Mouse (Mus musculus) layer of hippocampus, adult 2 months (tissue): ENCODE measurements around the gene Psmb2. TPM values are rescaled to one million over a fixed set of nuclear protein-coding genes. Genes with fewer than 3 reads are reported as not detected.

Experiments
- DNase-seq, 2 experiments: peaks; one replicate each; pipeline ENCODE4 v3.0.0; 2022; ENCODE audit warnings: low spot score in 2 of 2
- H3K27ac ChIP-seq: fragments of 200-600 bp; 2 replicates; pipeline ENCODE4 v1.8.1; 2022
- H3K4me3 ChIP-seq: fragments of 200-600 bp; 2 replicates; pipeline ENCODE4 v1.8.1; 2022; ENCODE audit warnings: mild to moderate bottlenecking
- CTCF ChIP-seq: fragments of 200-600 bp; conservative IDR thresholded peaks from 2 replicates; pipeline ENCODE4 v1.8.1; 2022; ENCODE audit warnings: antibody characterized with exemption, mild to moderate bottlenecking, moderate library complexity
- long read RNA-seq, 2 experiments: library from polyadenylated mRNA; stranded (forward); transcript quantifications; one replicate each; pipeline ENCODE4 v2.0.0; 2021; ENCODE audit warnings: borderline mapping rate in 2 of 2
- total RNA-seq, 2 experiments: library from RNA; stranded (reverse); gene quantifications; 2 replicates each; pipeline ENCODE4 v1.2.3; 2021

Psmb2 gene
- 100 to 1,000 TPM; 111 to 115 TPM for total RNA-seq
- long read RNA-seq, experiment 1, transcript Psmb2-203 (5 exons, 708 nt): minor isoform, 7 of 131 reads
- long read RNA-seq, experiment 1, transcript Psmb2-201 (6 exons, 859 nt): major isoform, 118 of 131 reads
- long read RNA-seq, experiment 1, partial matches to known transcripts: 0 of 131 reads
- long read RNA-seq, experiment 1, other reads (novel, unspliced or antisense): 6 of 131 reads
- long read RNA-seq, experiment 2, transcript Psmb2-201 (6 exons, 859 nt): major isoform, 152 of 162 reads
- long read RNA-seq, experiment 2, partial matches to known transcripts: 3 of 162 reads
- long read RNA-seq, experiment 2, other reads (novel, unspliced or antisense): 5 of 162 reads

DNA sequence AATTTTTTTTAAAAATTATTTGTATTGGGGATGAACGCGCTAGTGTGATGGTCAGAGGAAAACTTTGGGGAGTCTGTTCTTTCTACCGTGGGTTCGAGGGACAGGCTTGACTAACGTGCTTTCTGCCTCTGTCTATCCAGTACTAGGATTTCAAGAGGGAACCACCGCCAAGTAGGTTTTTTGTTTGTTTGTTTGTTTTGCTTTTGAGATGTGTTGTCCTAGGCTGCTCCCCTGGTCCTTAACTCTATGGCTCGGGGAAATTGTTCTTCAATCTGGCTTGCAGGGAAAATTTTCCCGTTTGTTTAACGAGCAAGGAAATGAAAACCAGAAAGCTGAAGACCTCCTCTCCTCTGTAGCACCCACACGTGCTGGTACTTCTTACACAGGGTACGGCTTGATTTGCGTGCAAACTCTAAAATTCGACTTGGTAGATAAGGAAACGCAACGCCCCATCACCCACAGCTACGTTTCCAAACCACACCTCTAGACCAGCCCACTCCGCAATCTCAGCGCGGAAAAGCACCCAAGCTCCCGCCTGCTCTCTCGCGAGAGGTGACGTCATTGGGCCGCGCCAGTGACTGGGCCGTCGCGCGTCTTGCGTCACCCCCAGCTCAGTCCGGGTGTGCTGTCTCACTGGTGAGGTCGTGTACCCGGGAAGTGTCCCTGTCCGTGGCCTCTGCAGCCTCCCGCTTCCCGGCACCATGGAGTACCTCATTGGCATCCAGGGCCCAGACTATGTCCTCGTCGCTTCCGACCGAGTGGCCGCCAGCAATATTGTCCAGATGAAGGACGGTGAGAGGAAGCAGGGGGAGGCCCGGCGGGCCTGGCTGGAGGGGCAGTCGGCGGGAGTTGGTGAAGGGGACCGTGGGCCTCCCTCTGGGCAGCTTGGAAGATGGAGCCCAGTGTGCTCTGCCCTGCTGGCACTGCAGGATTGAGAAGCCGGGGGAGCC is at the start of gene Psmb2:
Gene Psmb2 (plus strand): TSS at position 577 of the 950 bp plus-strand sequence.
- H3K27ac ChIP-seq: peak within 1 kb of the TSS; percentile 93
- no peak for TF ChIP-seq CTCF
- DNase-seq: peak; percentile 96 to 100

GRCm38 (mm10) chr4:126631922-126632321 is 45.5 kb upstream of the Psmb2 start:
- Histone ChIP-seq H3K27ac (no peak overlapping the region), H3K4me3 (no peak overlapping the region)
- TF ChIP-seq CTCF: peak; percentile 78
- no peak for DNase-seq

More for the DNA sequence above, at the start of gene Psmb2:
- H3K4me3 ChIP-seq: peak within 1 kb of the TSS; percentile 85

DNA sequence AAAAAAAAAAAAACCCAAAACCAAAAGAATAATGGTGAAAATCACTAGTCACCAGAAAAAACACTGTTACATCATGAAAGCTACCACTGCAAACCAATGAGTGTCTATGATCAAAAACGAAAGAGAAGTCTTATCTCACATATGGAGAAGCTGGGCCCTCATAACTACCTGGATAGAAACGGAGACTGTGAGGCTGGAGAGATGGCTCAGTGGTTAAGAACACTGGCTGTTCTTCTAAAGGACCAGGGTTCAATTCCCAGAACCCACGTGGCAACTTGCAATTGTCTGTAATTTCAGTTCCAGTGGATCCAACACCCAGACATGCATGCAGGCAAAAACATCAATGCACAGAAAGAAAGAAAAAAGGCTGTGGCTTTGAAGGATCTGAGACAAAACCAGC is 44.8 kb upstream of the Psmb2 start:
- Histone ChIP-seq H3K4me3 (no peak overlapping the region), H3K27ac (no peak overlapping the region)
- no peak for DNase-seq
- no peak for TF ChIP-seq CTCF

GRCm38 (mm10) chr4:126636330-126636729 is 41.1 kb upstream of the Psmb2 start:
- no peak overlapping the region for H3K4me3 ChIP-seq
- no peak overlapping the region for H3K27ac ChIP-seq
- no peak for TF ChIP-seq CTCF
- no peak for DNase-seq

DNA sequence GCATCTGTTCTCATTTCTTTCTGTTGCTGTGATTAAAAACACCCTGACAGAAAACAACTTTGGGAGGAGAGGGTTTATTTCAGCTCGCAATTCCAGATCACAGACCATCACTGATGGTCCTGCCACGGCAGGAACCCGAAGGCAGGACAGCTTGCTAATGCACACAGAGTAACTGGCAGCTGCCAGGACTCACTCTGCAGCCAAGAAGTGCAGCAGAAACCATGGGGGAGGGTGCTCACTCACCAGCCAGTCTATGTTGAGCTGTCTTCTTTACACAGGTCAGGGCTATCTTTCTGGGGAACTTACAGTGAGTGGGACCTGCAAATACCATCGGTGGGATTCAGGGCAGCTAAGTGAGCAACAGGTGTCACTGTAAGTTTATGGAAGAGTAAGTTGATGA is 40.0 kb upstream of the Psmb2 start:
- no peak for TF ChIP-seq CTCF
- no peak overlapping the region for H3K4me3 ChIP-seq
- no peak for DNase-seq
- H3K27ac ChIP-seq: no peak overlapping the region

DNA sequence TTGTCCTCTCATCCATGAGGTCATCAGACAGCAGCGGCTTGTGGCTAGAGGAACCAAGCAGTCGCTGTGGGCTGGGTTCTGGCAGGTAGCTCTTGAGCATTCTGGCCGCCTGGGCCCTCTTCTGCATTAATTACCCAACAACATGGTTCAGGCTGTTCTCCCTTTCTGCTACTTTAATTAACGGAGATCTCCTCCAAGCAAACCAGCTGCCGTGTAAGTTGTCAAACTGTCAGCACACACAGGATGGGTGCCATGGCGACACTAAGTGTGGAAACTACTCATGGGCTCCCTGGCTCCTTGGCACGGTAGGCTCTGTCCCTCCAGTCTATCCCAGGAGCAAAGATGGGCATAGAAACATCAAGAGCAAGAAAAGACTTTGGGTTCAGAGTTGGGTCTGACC is 38.1 kb upstream of the Psmb2 start:
- no peak for TF ChIP-seq CTCF
- H3K27ac ChIP-seq: peak overlapping the region; percentile 39
- H3K4me3 ChIP-seq: no peak overlapping the region
- DNase-seq: peak in 1 of 2 experiments; percentile 34

GRCm38 (mm10) chr4:126641901-126642300 is 35.5 kb upstream of the Psmb2 start:
- no peak overlapping the region for H3K27ac ChIP-seq
- peak in 1 of 2 experiments; percentile 28 for DNase-seq
- no peak overlapping the region for H3K4me3 ChIP-seq
- no peak for TF ChIP-seq CTCF

DNA sequence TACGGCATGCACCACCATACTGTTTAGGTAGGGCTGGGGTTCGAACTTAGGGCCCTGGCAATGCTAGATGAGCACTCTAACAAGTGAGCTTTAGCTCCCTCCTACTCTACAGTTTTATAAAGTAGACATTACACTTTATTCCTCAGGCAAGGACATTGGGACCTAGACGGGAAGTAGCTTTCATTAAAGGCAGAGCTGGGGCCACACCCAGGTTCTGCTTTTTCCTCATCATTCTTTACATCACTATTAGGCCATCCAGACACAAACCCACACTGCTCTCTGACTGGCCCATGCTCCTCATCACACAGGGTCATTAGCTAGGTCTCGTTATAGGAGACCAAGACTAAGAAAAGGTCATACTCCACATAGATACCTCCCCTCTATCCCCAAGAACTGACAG is 33.6 kb upstream of the Psmb2 start:
- no peak for TF ChIP-seq CTCF
- no peak for DNase-seq
- Histone ChIP-seq H3K27ac (no peak overlapping the region), H3K4me3 (no peak overlapping the region)

DNA sequence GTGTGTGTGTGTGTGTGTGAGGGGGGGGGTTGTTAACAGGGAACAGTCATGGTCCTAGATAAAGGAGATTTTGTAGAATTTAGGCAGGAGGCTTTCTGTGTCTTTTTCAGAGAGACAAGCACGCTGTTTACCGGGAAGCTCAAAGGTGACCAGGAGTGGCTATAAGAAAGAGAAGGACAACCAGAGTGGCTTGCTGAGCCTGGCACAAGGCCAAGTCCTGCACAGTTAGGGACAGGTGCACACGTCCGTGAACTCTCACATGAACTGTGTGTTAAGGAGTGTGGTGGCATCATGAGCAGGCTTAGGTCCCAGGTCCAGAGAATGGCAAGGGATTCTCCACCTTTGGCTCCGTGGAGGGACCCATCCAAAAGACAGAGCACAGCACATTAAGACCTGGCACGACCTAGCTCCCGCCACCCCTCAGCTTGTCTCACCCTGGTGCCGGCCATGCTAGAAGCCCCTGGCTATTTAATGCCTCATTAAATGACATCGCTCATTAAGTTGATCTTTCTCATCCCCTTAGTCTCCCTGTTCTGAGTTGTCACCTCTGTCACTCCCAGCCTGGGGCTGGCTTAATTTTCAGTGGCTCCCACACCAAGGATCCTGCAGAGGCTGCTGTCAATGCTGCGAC is 33.0 kb upstream of the Psmb2 start:
- H3K4me3 ChIP-seq: no peak overlapping the region
- H3K27ac ChIP-seq: no peak overlapping the region
- no peak for DNase-seq
- no peak for TF ChIP-seq CTCF

DNA sequence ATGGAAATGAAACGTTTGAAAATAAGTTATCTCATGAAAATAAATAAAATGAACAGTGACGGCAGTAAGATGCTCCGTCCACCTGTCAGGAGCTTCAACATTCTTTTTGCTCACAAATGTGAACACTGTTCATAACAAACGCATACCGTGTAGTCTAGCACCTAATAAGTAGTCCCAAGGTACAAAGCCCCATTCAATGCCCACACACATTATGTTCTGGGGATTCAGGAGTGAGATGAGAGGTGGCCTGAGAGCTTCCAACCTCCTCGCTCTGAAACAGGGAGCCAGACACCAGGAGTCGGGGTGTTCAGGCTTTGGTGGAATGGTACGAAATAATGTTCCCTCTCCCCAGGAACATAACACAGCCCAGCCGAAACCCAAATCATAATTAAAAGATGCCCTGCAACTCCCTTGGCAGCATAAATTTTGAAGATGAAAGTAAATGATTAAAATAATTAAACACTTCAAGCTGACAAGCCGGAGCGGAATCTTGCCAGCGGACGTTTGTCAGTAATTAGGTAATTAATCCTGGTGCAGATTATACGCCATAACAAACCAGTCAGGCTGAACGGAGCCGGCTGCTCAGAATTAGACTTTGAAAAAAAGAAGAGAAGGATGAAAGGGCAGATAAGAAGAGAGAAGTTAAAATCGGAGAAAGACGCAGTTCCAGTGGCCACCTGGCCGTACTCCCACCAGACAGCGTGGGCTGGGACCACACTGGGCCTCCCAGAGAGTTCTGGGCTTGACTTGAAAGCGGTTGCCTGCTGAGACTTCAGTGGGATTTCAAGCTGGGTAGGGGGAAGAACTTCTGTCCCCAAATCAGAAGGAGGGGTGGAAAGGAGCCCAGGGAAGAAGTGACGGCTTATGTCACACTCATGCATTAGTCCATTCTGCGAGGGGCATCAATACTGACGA is 29.2 kb upstream of the Psmb2 start:
- H3K27ac ChIP-seq: 0 out of 2 replicates have a peak overlapping the region, but pooled peaks have one; percentile 51
- peak overlapping the region; percentile 13; the same call in 1 of the 2 replicates for H3K4me3 ChIP-seq
- TF ChIP-seq CTCF: no peak
- no peak for DNase-seq

- Histone ChIP-seq H3K4me3 (no peak overlapping the region), H3K27ac (peak overlapping the region; percentile 43; the same call in 1 of the 2 replicates)
- peak in 1 of 2 experiments; percentile 34 for DNase-seq
- no peak for TF ChIP-seq CTCF
Measured at GRCm38 (mm10) chr4:126653148-126653547, 24.3 kb upstream of the Psmb2 start.

DNA sequence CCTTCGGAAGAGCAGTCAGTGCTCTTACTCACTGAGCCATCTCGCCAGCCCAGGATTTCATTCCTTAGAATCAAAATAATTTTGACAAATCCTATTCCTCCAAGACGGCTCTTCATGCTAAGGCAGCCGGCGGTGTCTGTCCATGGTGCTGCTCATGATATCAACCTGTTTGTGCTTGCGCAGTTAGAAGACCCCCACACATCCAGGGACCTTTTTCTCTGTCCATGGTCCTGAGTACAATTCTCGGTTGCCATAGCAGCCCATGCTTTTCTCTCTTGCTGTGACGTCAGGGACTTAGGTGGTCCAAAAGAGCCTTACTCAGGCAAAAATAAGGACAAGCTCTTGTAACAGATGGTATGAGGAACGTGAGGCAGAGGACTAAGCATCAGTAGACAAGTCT is 22.1 kb upstream of the Psmb2 start:
- H3K27ac ChIP-seq: no peak overlapping the region
- no peak for DNase-seq
- no peak for TF ChIP-seq CTCF
- no peak overlapping the region for H3K4me3 ChIP-seq
